Mouse (Mus musculus) heart, adult 2 months (tissue): ENCODE data around the gene Kcnh7. TPM values are rescaled to one million over a fixed set of nuclear protein-coding genes. Genes with fewer than 3 reads are reported as not detected.

Experiments used
- DNase-seq, 2 experiments: peaks; one replicate each; pipeline ENCODE4 v3.0.0; 2021
- H3K27ac ChIP-seq: fragments of 200-600 bp; 2 replicates; pipeline ENCODE4 v1.8.1; 2022
- H3K27me3 ChIP-seq: fragments of 200-500 bp; 2 replicates; pipeline ENCODE4 v1.6.1; 2012; ENCODE audit warnings: mild to moderate bottlenecking, low read length, inconsistent platforms, mixed read lengths; ENCODE audit not compliant: control insufficient read depth, insufficient read depth
- H3K36me3 ChIP-seq: fragments of 200-500 bp; 2 replicates; pipeline ENCODE4 v1.6.1; 2012; ENCODE audit warnings: low read length, inconsistent platforms; ENCODE audit not compliant: control insufficient read depth, insufficient read depth
- H3K4me1 ChIP-seq: fragments of 200-500 bp; 2 replicates; pipeline ENCODE4 v1.6.1; 2011; ENCODE audit warnings: low read length; ENCODE audit not compliant: control insufficient read depth, insufficient read depth
- H3K4me3 ChIP-seq: fragments of 200-600 bp; 2 replicates; pipeline ENCODE4 v1.8.1; 2022
- H3K79me2 ChIP-seq: fragments of 200-500 bp; replicated peaks from 2 replicates; pipeline ENCODE4 v1.6.1; 2012; ENCODE audit warnings: mild to moderate bottlenecking, inconsistent platforms, low read length, moderate library complexity, mixed read lengths; ENCODE audit not compliant: control insufficient read depth, insufficient read depth
- H3K9ac ChIP-seq: fragments of 200-500 bp; 2 replicates; pipeline ENCODE4 v1.6.1; 2012; ENCODE audit warnings: low read depth, mild to moderate bottlenecking, control low read depth, inconsistent platforms, low read length, mixed read lengths
- CTCF ChIP-seq: fragments of 200-600 bp; IDR thresholded peaks from 2 replicates; pipeline ENCODE4 v1.8.1; 2022; ENCODE audit warnings: antibody characterized with exemption, mild to moderate bottlenecking, moderate library complexity
- EP300 ChIP-seq: fragments of 200-500 bp; IDR thresholded peaks from 2 replicates; pipeline ENCODE4 v1.6.1; 2011; ENCODE audit warnings: low read depth, low read length, control low read depth; ENCODE audit not compliant: insufficient read depth
- POLR2A ChIP-seq: fragments of 200-500 bp; IDR thresholded peaks from 2 replicates; pipeline ENCODE4 v1.6.1; 2011; ENCODE audit warnings: mild to moderate bottlenecking, low read depth, low read length, control low read depth; ENCODE audit not compliant: insufficient read depth
- WGBS: fragments of 180-500 bp; shearing (Covaris S2); methylation state at CpG from one replicate; pipeline ENCODE4 v1.1.7; 2018; 5-methylcytosine and 5-hydroxymethylcytosine counted together
- intact Hi-C: fragments of 180-260 bp; cut with DNase I; formaldehyde crosslinking; loops from one replicate; pipeline ENCODE4 v1.15.1; 2025
- polyA plus RNA-seq: library from polyadenylated mRNA; depleted of rRNA; stranded (reverse); fragments of >200 nt; gene quantifications from 2 replicates; pipeline ENCODE4 v1.2.3, GENCODE M21; 2012
- total RNA-seq, 2 experiments: library from RNA; stranded (reverse); gene quantifications; 2 replicates each; pipeline ENCODE4 v1.2.3; 2021

Kcnh7 gene
- total and polyA plus RNA-seq, 3 experiments: 0.02 to 0.26 (median 0.08) TPM

DNA sequence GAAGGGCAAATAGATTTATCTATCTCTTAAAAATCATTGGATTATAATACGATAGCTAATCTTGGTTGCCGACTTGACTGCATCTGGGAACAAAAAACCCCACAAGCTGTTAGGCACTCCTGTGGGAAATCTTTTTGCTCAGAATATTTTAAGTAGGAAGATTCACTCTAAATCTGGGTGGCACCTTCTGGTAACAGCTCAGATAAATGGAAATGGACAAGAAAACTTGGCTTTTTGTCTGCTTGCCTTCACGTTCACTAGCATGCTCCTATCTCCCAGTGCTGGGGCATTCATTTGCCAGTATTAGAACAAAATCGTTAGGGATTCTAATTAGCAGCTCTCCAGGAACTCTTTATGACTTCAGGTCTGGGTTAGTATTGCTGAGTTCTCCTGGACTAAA is 260.3 kb downstream of the Kcnh7 start:
- no peak overlapping the region for H3K4me3 ChIP-seq
- no peak overlapping the region for H3K27ac ChIP-seq
- intact Hi-C loops: no loop called here
- 70% methylated on average over 4 of the region's 4 CpGs for WGBS
- TF ChIP-seq EP300: no peak
- TF ChIP-seq POLR2A: no peak
- no peak for TF ChIP-seq CTCF
- H3K27me3 ChIP-seq: no peaks in the 10 kb centered on the region
- no peak for DNase-seq
- no peaks in the 10 kb centered on the region for H3K36me3 ChIP-seq
- no peaks in the 10 kb centered on the region for H3K4me1 ChIP-seq
- no peaks in the 10 kb centered on the region for H3K79me2 ChIP-seq
- no peak overlapping the region for H3K9ac ChIP-seq

GRCm38 (mm10) chr2:62907688-62908087 is 276.4 kb downstream of the Kcnh7 start:
- TF ChIP-seq EP300 (no peak), POLR2A (no peak), CTCF (no peak)
- Histone ChIP-seq H3K9ac (no peak overlapping the region), H3K27me3 (no peaks in the 10 kb centered on the region), H3K4me1 (no peaks in the 10 kb centered on the region), H3K79me2 (no peaks in the 10 kb centered on the region), H3K36me3 (no peaks in the 10 kb centered on the region), H3K27ac (no peak overlapping the region), H3K4me3 (no peak overlapping the region)
- intact Hi-C loops: no loop called here
- DNase-seq: no peak
- 62% methylated on average over 3 of the region's 3 CpGs for WGBS

GRCm38 (mm10) chr2:62902363-62903353 is 281.4 kb downstream of the Kcnh7 start:
- DNase-seq: no peak
- H3K36me3 ChIP-seq: no peaks in the 10 kb centered on the region
- H3K9ac ChIP-seq: no peak overlapping the region
- no peaks in the 10 kb centered on the region for H3K79me2 ChIP-seq
- no peak overlapping the region for H3K27ac ChIP-seq
- intact Hi-C loops: no loop called here
- TF ChIP-seq POLR2A (no peak), EP300 (no peak), CTCF (no peak)
- no peak overlapping the region for H3K4me3 ChIP-seq
- H3K4me1 ChIP-seq: no peaks in the 10 kb centered on the region
- 66% methylated on average over 1 of the region's 1 CpGs for WGBS
- no peaks in the 10 kb centered on the region for H3K27me3 ChIP-seq

DNA sequence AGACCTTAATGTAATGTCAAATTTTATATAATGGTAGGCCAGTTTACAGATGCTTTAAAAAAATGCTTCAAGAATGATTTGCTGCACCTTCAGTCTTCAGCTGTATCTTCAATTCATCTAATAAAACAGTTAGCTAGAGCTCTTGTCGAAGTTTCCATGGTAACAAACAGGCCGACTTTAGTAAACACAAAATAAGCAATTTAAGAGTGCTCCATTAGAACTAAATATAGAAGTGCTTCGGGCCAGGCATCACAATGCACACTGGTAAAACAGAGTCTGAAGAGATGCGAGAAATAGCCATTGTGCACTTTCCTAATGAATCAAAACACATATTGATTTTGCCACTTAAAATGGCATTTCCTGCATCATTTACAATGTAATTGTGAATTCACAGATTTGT is 305.3 kb downstream of the Kcnh7 start:
- TF ChIP-seq CTCF: no peak
- TF ChIP-seq EP300: no peak
- TF ChIP-seq POLR2A: no peak
- WGBS: 71% methylated on average over 4 of the region's 4 CpGs
- no peaks in the 10 kb centered on the region for H3K36me3 ChIP-seq
- no peaks in the 10 kb centered on the region for H3K4me1 ChIP-seq
- H3K9ac ChIP-seq: no peak overlapping the region
- H3K27me3 ChIP-seq: no peaks in the 10 kb centered on the region
- no peak overlapping the region for H3K4me3 ChIP-seq
- no peaks in the 10 kb centered on the region for H3K79me2 ChIP-seq
- DNase-seq: no peak
- intact Hi-C loops: no loop called here
- no peak overlapping the region for H3K27ac ChIP-seq

DNA sequence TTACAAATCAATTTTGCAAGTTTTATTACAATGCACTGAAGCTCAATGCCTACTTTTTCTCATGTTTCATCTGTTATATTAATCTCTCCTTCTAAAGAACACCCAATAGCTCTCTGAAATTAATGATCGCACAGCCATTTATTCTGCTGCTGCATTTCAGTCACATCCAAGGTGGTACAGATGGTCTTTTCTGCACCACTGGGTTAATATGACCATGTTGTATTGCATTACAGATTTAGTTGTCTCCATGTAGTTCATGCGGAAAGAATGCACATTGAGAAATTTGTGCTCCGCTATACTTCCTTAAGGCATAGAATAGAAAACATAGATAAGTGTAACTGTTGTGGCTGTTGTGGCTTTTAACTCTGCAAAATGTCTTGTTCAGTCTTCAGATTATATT is 328.7 kb downstream of the Kcnh7 start:
- no peak overlapping the region for H3K9ac ChIP-seq
- H3K4me1 ChIP-seq: no peaks in the 10 kb centered on the region
- 87% methylated on average over 3 of the region's 3 CpGs for WGBS
- DNase-seq: no peak
- H3K27ac ChIP-seq: no peak overlapping the region
- no peak overlapping the region for H3K4me3 ChIP-seq
- intact Hi-C loops: no loop called here
- no peaks in the 10 kb centered on the region for H3K79me2 ChIP-seq
- H3K27me3 ChIP-seq: no peaks in the 10 kb centered on the region
- no peak for TF ChIP-seq CTCF
- TF ChIP-seq POLR2A: no peak
- no peak for TF ChIP-seq EP300
- H3K36me3 ChIP-seq: no peaks in the 10 kb centered on the region

DNA sequence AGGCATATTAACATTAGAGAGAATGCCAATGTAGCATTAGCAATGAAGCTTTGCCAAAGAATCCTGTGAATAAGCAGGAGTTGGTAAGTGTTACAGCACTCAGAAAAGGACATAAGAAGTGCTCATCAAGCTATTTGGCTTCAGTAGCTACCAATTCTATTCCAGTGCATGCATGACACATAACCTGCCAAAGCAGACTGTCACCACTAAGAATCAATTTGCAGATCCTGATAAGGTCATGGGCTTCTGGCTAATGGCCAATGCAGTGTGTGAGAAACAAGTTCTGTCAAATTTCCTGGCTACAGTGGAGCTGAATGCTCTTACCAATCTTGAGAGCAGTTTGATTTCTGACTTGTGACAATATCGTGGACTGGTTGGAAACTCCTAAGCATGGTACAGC is 341.5 kb downstream of the Kcnh7 start:
- DNase-seq: no peak
- Histone ChIP-seq H3K4me3 (no peak overlapping the region), H3K27me3 (no peaks in the 10 kb centered on the region), H3K36me3 (no peaks in the 10 kb centered on the region), H3K79me2 (no peaks in the 10 kb centered on the region), H3K27ac (no peak overlapping the region), H3K4me1 (no peaks in the 10 kb centered on the region), H3K9ac (no peak overlapping the region)
- intact Hi-C loops: no loop called here
- TF ChIP-seq CTCF (no peak), POLR2A (no peak), EP300 (no peak)
- WGBS: 40% methylated on average over 1 of the region's 1 CpGs
